Mouse (Mus musculus): ENCODE measurements around the gene Dgkz. TPM values are rescaled to one million over a fixed set of nuclear protein-coding genes. Genes with fewer than 3 reads are reported as not detected.

Dgkz gene
- total and polyA plus RNA-seq, 2 experiments from 2014 or later: 31.4 to 112 TPM

GRCm38 (mm10) chr2:91926949-91927348 is 48.7 kb downstream of the Dgkz start, which contains the start of gene Chrm4:
Chrm4 (plus strand) TSS chr2:91927249.
- DNase-seq (no peak), ATAC-seq (no peak)
- H3K9me3 ChIP-seq (ENCODE audit: low read length): no peaks in the 10 kb centered on the region
- H3K27me3 ChIP-seq (ENCODE audit: insufficient read depth, low read length): peaks cover 19% of the 10 kb centered on the region
- H3K4me3 ChIP-seq (ENCODE audit: low read depth, low read length): no peak within 1 kb of the TSS
- H3K4me1 ChIP-seq (ENCODE audit: insufficient read depth): peaks cover 7% of the 10 kb centered on the region; the same call in 1 of the 2 replicates
- no peak for TF ChIP-seq CTCF (IDR thresholded peaks at IDR 0.05; ENCODE audit: low read depth)
- H3K36me3 ChIP-seq (ENCODE audit: insufficient read depth): no peaks in the 10 kb centered on the region
- H3K27ac ChIP-seq (ENCODE audit: low read depth, low read length): no peak within 1 kb of the TSS
- no peak within 1 kb of the TSS for H3K9ac ChIP-seq
- H3K4me2 ChIP-seq (ENCODE audit: low read depth): no peak within 1 kb of the TSS
- 93% methylated on average over 3 of the region's 3 CpGs for WGBS

- Histone ChIP-seq H3K9ac (no peak overlapping the region), H3K9me3 (ENCODE audit: low read length) (no peaks in the 10 kb centered on the region), H3K27me3 (ENCODE audit: insufficient read depth, low read length) (peaks cover 19% of the 10 kb centered on the region), H3K4me1 (ENCODE audit: insufficient read depth) (peaks cover 2% of the 10 kb centered on the region), H3K4me2 (ENCODE audit: low read depth) (no peak overlapping the region), H3K4me3 (ENCODE audit: low read depth, low read length) (no peak overlapping the region), H3K27ac (ENCODE audit: low read depth, low read length) (no peak overlapping the region), H3K36me3 (ENCODE audit: insufficient read depth) (no peaks in the 10 kb centered on the region)
- WGBS: 85% methylated on average over 15 of the region's 15 CpGs
- no peak for TF ChIP-seq CTCF (IDR thresholded peaks at IDR 0.05; ENCODE audit: low read depth)
- DNase-seq: no peak
- ATAC-seq: no peak
Observed at GRCm38 (mm10) chr2:91925442-91925841, 50.2 kb downstream of the Dgkz start.

DNA sequence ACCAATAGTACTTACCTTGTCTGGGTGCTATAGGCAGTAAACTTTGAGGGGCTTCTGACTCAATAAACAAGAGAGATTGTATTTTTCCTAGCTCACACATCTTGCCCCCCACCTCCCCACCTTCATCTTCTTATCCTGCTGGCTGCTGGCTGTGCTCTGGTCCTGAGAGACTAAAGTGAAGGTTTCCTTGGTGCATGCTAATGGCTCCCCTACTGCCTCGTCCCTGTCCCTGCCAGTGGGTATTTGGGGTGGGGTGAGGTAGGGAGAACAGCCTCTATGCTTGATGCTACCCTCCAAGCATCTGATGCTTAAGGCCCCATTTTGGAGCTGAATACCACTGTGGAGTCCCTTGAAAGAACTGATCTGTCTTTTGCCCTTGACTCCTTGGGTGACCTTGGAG is 50.9 kb downstream of the Dgkz start:
- no peak overlapping the region; the same call in 1 of the 2 replicates for H3K4me3 ChIP-seq (ENCODE audit: low read depth, low read length)
- no peak for TF ChIP-seq CTCF (IDR thresholded peaks at IDR 0.05; ENCODE audit: low read depth)
- H3K36me3 ChIP-seq (ENCODE audit: insufficient read depth): no peaks in the 10 kb centered on the region
- no peak overlapping the region for H3K4me2 ChIP-seq (ENCODE audit: low read depth)
- 50% methylated on average over 1 of the region's 1 CpGs for WGBS
- ATAC-seq (no peak), DNase-seq (no peak)
- H3K27ac ChIP-seq (ENCODE audit: low read depth, low read length): no peak overlapping the region
- no peak overlapping the region for H3K9ac ChIP-seq
- peaks cover 19% of the 10 kb centered on the region for H3K27me3 ChIP-seq (ENCODE audit: insufficient read depth, low read length)
- H3K9me3 ChIP-seq (ENCODE audit: low read length): no peaks in the 10 kb centered on the region
- no peaks in the 10 kb centered on the region; the same call in none of the 2 replicates for H3K4me1 ChIP-seq (ENCODE audit: insufficient read depth)

GRCm38 (mm10) chr2:91923415-91924337 is 52.0 kb downstream of the Dgkz start:
- 4% methylated on average over 54 of the region's 54 CpGs for WGBS

GRCm38 (mm10) chr2:91922586-91923414 is 52.9 kb downstream of the Dgkz start:
- peaks cover 19% of the 10 kb centered on the region for H3K27me3 ChIP-seq (ENCODE audit: insufficient read depth, low read length)

More at GRCm38 (mm10) chr2:91923415-91924337, 52.0 kb downstream of the Dgkz start:
- DNase-seq (peak; percentile 83), ATAC-seq (peak; percentile 38)
- Histone ChIP-seq H3K36me3 (ENCODE audit: insufficient read depth) (peaks cover 2% of the 10 kb centered on the region; the same call in 1 of the 2 replicates), H3K9ac (no peak overlapping the region; the same call in 1 of the 2 replicates), H3K27me3 (ENCODE audit: insufficient read depth, low read length) (peaks cover 19% of the 10 kb centered on the region), H3K4me3 (ENCODE audit: low read depth, low read length) (peak overlapping the region; percentile 63), H3K27ac (ENCODE audit: low read depth, low read length) (no peak overlapping the region), H3K4me1 (ENCODE audit: insufficient read depth) (no peaks in the 10 kb centered on the region; the same call in none of the 2 replicates), H3K9me3 (ENCODE audit: low read length) (no peaks in the 10 kb centered on the region), H3K4me2 (ENCODE audit: low read depth) (peak overlapping the region; percentile 94)
- peak; percentile 85 for TF ChIP-seq CTCF (IDR thresholded peaks at IDR 0.05; ENCODE audit: low read depth)

DNA sequence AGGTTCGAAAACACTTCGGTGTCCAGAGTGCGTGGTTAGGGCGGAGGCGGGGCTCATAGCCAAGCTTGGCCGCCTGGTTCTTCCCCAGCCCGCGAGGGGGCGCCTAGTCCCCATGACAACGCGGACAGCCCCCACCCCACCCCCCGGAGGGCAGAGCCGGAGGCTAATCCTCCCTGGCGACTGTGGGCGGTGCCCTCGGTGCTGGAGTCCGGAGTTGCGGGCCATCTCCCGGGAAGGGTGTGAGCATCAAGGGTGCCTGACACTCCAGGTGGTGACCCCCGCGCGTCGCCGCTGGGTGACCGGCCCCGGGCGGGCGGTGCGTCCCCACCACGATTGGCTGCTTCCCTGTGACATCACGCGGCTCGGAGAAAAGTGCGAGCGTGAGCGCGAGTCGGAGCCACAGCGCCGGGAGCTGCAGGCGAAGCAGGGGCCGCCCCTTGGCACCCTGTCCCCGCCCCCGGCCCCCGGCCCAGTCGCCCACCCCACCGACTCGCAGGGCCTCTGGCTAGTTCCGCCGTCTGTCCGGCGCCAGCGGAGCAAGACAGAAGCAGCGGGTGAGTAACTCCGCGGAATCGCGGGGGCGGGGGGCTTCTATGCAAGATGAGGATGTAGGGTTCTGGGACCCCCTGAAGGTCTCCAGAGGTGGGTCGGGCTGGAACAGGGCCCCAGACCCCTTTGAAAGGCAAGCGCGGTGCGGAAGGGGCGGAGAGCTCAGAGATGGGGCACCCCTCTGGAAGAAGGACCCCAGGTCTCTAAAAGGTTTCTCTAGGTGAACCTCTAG is 53.7 kb downstream of the Dgkz start:
- Histone ChIP-seq H3K27me3 (ENCODE audit: insufficient read depth, low read length) (peaks cover 19% of the 10 kb centered on the region), H3K4me2 (ENCODE audit: low read depth) (peak overlapping the region; percentile 94), H3K4me3 (ENCODE audit: low read depth, low read length) (peak overlapping the region; percentile 63), H3K36me3 (ENCODE audit: insufficient read depth) (peaks cover 19% of the 10 kb centered on the region), H3K27ac (ENCODE audit: low read depth, low read length) (0 out of 2 replicates have a peak overlapping the region, but pooled peaks have one; percentile 9), H3K4me1 (ENCODE audit: insufficient read depth) (no peaks in the 10 kb centered on the region; the same call in none of the 2 replicates), H3K9me3 (ENCODE audit: low read length) (no peaks in the 10 kb centered on the region), H3K9ac (peak overlapping the region; percentile 60)
- peak; percentile 78 for TF ChIP-seq CTCF (IDR thresholded peaks at IDR 0.05; ENCODE audit: low read depth)
- WGBS: under 1% methylated on average over 62 of the region's 64 CpGs
- DNase-seq: peak; percentile 90
- ATAC-seq: peak; percentile 80

More at GRCm38 (mm10) chr2:91922586-91923414, 52.9 kb downstream of the Dgkz start:
- Histone ChIP-seq H3K27ac (ENCODE audit: low read depth, low read length) (no peak overlapping the region), H3K4me3 (ENCODE audit: low read depth, low read length) (peak overlapping the region; percentile 63), H3K36me3 (ENCODE audit: insufficient read depth) (peaks cover 11% of the 10 kb centered on the region), H3K9ac (no peak overlapping the region; the same call in 1 of the 2 replicates), H3K4me1 (ENCODE audit: insufficient read depth) (no peaks in the 10 kb centered on the region; the same call in none of the 2 replicates), H3K4me2 (ENCODE audit: low read depth) (peak overlapping the region; percentile 94), H3K9me3 (ENCODE audit: low read length) (no peaks in the 10 kb centered on the region)
- WGBS: 4% methylated on average over 37 of the region's 37 CpGs
- TF ChIP-seq CTCF (IDR thresholded peaks at IDR 0.05; ENCODE audit: low read depth): no peak
- ATAC-seq (no peak), DNase-seq (no peak)

All from forebrain, postnatal 0 days (tissue).